Mouse (Mus musculus): ENCODE measurements at regions not wholly inside any gene's neighbourhood (a gene's known extent, or its start where the extent isn't known, plus 50 kb on each side); places are given as distances from the start of the nearest gene placed in this dataset.
"Not testable (repeated sequence)": the region's sequence is repeated elsewhere in the genome, so short reads cannot be mapped to it uniquely, and the experiment has no call there.

- H3K9me3 ChIP-seq, result no peaks in the 10 kb centered on the region
- H3K4me2 ChIP-seq, result no peak overlapping the region
- H3K27ac ChIP-seq, result no peak overlapping the region
- no peaks in the 10 kb centered on the region for H3K27me3 ChIP-seq
- H3K4me1 ChIP-seq, result no peaks in the 10 kb centered on the region
- H3K9ac ChIP-seq, result no peak overlapping the region
- 71% methylated on average over 6 of the region's 6 CpGs for WGBS
- ATAC-seq (ENCODE audit: borderline replicate concordance, extremely low read depth, low FRiP score, low TSS enrichment), result no peak
- no peaks in the 10 kb centered on the region for H3K36me3 ChIP-seq
- H3K4me3 ChIP-seq, result no peak overlapping the region
Measured at GRCm38 (mm10) chr16:9043271-9043670, 213.4 kb downstream of the 1810013L24Rik start.

- no peaks in the 10 kb centered on the region for H3K4me1 ChIP-seq
- no peak for ATAC-seq (ENCODE audit: borderline replicate concordance, extremely low read depth, low FRiP score, low TSS enrichment)
- 67% methylated on average over 2 of the region's 2 CpGs for WGBS
- no peak overlapping the region for H3K4me2 ChIP-seq
- no peak overlapping the region for H3K9ac ChIP-seq
- no peaks in the 10 kb centered on the region for H3K27me3 ChIP-seq
- H3K27ac ChIP-seq, result no peak overlapping the region
- H3K36me3 ChIP-seq, result no peaks in the 10 kb centered on the region
- no peaks in the 10 kb centered on the region for H3K9me3 ChIP-seq
- H3K4me3 ChIP-seq, result no peak overlapping the region
Measured at GRCm38 (mm10) chr16:9046864-9047263, 217.0 kb downstream of the 1810013L24Rik start.

GRCm38 (mm10) chr16:9054415-9054814 lies 224.5 kb downstream of the 1810013L24Rik start:
- no peaks in the 10 kb centered on the region for H3K4me1 ChIP-seq
- ATAC-seq (ENCODE audit: borderline replicate concordance, extremely low read depth, low FRiP score, low TSS enrichment), result no peak
- H3K27me3 ChIP-seq, result no peaks in the 10 kb centered on the region
- H3K4me3 ChIP-seq, result no peak overlapping the region
- no peaks in the 10 kb centered on the region for H3K36me3 ChIP-seq
- H3K9ac ChIP-seq, result no peak overlapping the region
- H3K4me2 ChIP-seq, result no peak overlapping the region
- 39% methylated on average over 4 of the region's 4 CpGs for WGBS
- no peak overlapping the region for H3K27ac ChIP-seq
- no peaks in the 10 kb centered on the region for H3K9me3 ChIP-seq

GRCm38 (mm10) chr16:9056430-9056829 lies 226.5 kb downstream of the 1810013L24Rik start:
- Histone ChIP-seq H3K36me3 (no peaks in the 10 kb centered on the region), H3K4me3 (no peak overlapping the region), H3K9ac (no peak overlapping the region), H3K9me3 (no peaks in the 10 kb centered on the region), H3K4me1 (no peaks in the 10 kb centered on the region), H3K27ac (no peak overlapping the region), H3K27me3 (no peaks in the 10 kb centered on the region), H3K4me2 (no peak overlapping the region)
- no peak for ATAC-seq (ENCODE audit: borderline replicate concordance, extremely low read depth, low FRiP score, low TSS enrichment)
- 77% methylated on average over 3 of the region's 3 CpGs for WGBS

- no peak overlapping the region for H3K4me2 ChIP-seq
- no peak for ATAC-seq (ENCODE audit: borderline replicate concordance, extremely low read depth, low FRiP score, low TSS enrichment)
- 84% methylated on average over 4 of the region's 4 CpGs for WGBS
Measured at GRCm38 (mm10) chr16:9071526-9071925, 241.6 kb downstream of the 1810013L24Rik start.

GRCm38 (mm10) chr16:9071956-9072355 lies 242.1 kb downstream of the 1810013L24Rik start:
- not testable (repeated sequence) for H3K36me3 ChIP-seq; H3K27ac ChIP-seq; ATAC-seq (ENCODE audit: borderline replicate concordance, extremely low read depth, low FRiP score, low TSS enrichment); H3K4me3 ChIP-seq; H3K9me3 ChIP-seq; H3K9ac ChIP-seq; H3K27me3 ChIP-seq; H3K4me2 ChIP-seq; H3K4me1 ChIP-seq
- WGBS, result 71% methylated on average over 5 of the region's 5 CpGs

More at GRCm38 (mm10) chr16:9071526-9071925, 241.6 kb downstream of the 1810013L24Rik start:
- no peaks in the 10 kb centered on the region for H3K4me1 ChIP-seq
- H3K9me3 ChIP-seq, result no peaks in the 10 kb centered on the region
- H3K36me3 ChIP-seq, result no peaks in the 10 kb centered on the region
- H3K9ac ChIP-seq, result no peak overlapping the region
- no peaks in the 10 kb centered on the region for H3K27me3 ChIP-seq
- no peak overlapping the region for H3K4me3 ChIP-seq
- H3K27ac ChIP-seq, result no peak overlapping the region

- Histone ChIP-seq H3K9ac (no peak overlapping the region), H3K27me3 (no peaks in the 10 kb centered on the region), H3K27ac (no peak overlapping the region), H3K4me1 (no peaks in the 10 kb centered on the region), H3K9me3 (no peaks in the 10 kb centered on the region), H3K4me3 (no peak overlapping the region), H3K36me3 (no peaks in the 10 kb centered on the region), H3K4me2 (no peak overlapping the region)
- 89% methylated on average over 4 of the region's 4 CpGs for WGBS
- no peak for ATAC-seq (ENCODE audit: borderline replicate concordance, extremely low read depth, low FRiP score, low TSS enrichment)
Measured at GRCm38 (mm10) chr16:9074295-9074694, 244.4 kb downstream of the 1810013L24Rik start.

GRCm38 (mm10) chr16:9077451-9077850 lies 247.6 kb downstream of the 1810013L24Rik start:
- no peaks in the 10 kb centered on the region for H3K4me1 ChIP-seq
- no peak overlapping the region for H3K9ac ChIP-seq
- no peak overlapping the region for H3K27ac ChIP-seq
- H3K9me3 ChIP-seq, result no peaks in the 10 kb centered on the region
- no peak overlapping the region for H3K4me3 ChIP-seq
- 68% methylated on average over 2 of the region's 2 CpGs for WGBS
- H3K4me2 ChIP-seq, result no peak overlapping the region
- no peaks in the 10 kb centered on the region for H3K36me3 ChIP-seq
- no peak for ATAC-seq (ENCODE audit: borderline replicate concordance, extremely low read depth, low FRiP score, low TSS enrichment)
- no peaks in the 10 kb centered on the region for H3K27me3 ChIP-seq

- Histone ChIP-seq H3K4me1 (no peaks in the 10 kb centered on the region), H3K36me3 (no peaks in the 10 kb centered on the region), H3K27ac (no peak overlapping the region), H3K4me3 (no peak overlapping the region), H3K27me3 (no peaks in the 10 kb centered on the region), H3K9ac (no peak overlapping the region), H3K4me2 (no peak overlapping the region), H3K9me3 (no peaks in the 10 kb centered on the region)
- WGBS, result 84% methylated on average over 4 of the region's 4 CpGs
- ATAC-seq (ENCODE audit: borderline replicate concordance, extremely low read depth, low FRiP score, low TSS enrichment), result no peak
Measured at GRCm38 (mm10) chr16:9078405-9078942, 248.6 kb downstream of the 1810013L24Rik start.

GRCm38 (mm10) chr16:9083040-9083439 lies 253.1 kb downstream of the 1810013L24Rik start:
- Histone ChIP-seq H3K9me3 (no peaks in the 10 kb centered on the region), H3K4me3 (no peak overlapping the region), H3K36me3 (no peaks in the 10 kb centered on the region), H3K4me1 (no peaks in the 10 kb centered on the region), H3K27ac (no peak overlapping the region), H3K4me2 (no peak overlapping the region), H3K27me3 (no peaks in the 10 kb centered on the region), H3K9ac (no peak overlapping the region)
- ATAC-seq (ENCODE audit: borderline replicate concordance, extremely low read depth, low FRiP score, low TSS enrichment), result no peak
- WGBS, result 89% methylated on average over 3 of the region's 3 CpGs

GRCm38 (mm10) chr16:9083740-9084139 lies 253.8 kb downstream of the 1810013L24Rik start:
- WGBS, result 79% methylated on average over 2 of the region's 2 CpGs
- no peaks in the 10 kb centered on the region for H3K9me3 ChIP-seq
- H3K27me3 ChIP-seq, result no peaks in the 10 kb centered on the region
- no peak overlapping the region for H3K4me2 ChIP-seq
- no peak for ATAC-seq (ENCODE audit: borderline replicate concordance, extremely low read depth, low FRiP score, low TSS enrichment)
- no peaks in the 10 kb centered on the region for H3K4me1 ChIP-seq
- no peak overlapping the region for H3K4me3 ChIP-seq
- no peak overlapping the region for H3K27ac ChIP-seq
- H3K9ac ChIP-seq, result no peak overlapping the region
- H3K36me3 ChIP-seq, result no peaks in the 10 kb centered on the region

- Histone ChIP-seq H3K27ac (no peak overlapping the region), H3K9me3 (no peaks in the 10 kb centered on the region), H3K9ac (no peak overlapping the region), H3K4me2 (no peak overlapping the region), H3K36me3 (no peaks in the 10 kb centered on the region), H3K4me1 (no peaks in the 10 kb centered on the region), H3K4me3 (no peak overlapping the region), H3K27me3 (no peaks in the 10 kb centered on the region)
- ATAC-seq (ENCODE audit: borderline replicate concordance, extremely low read depth, low FRiP score, low TSS enrichment), result no peak
- 72% methylated on average over 1 of the region's 1 CpGs for WGBS
Measured at GRCm38 (mm10) chr16:9084581-9084980, 254.7 kb downstream of the 1810013L24Rik start.

- Histone ChIP-seq H3K36me3 (no peaks in the 10 kb centered on the region), H3K9ac (no peak overlapping the region), H3K27me3 (no peaks in the 10 kb centered on the region), H3K4me3 (no peak overlapping the region), H3K27ac (no peak overlapping the region), H3K4me1 (no peaks in the 10 kb centered on the region), H3K4me2 (no peak overlapping the region), H3K9me3 (no peaks in the 10 kb centered on the region)
- no peak for ATAC-seq (ENCODE audit: borderline replicate concordance, extremely low read depth, low FRiP score, low TSS enrichment)
- WGBS, result 55% methylated on average over 1 of the region's 1 CpGs
Measured at GRCm38 (mm10) chr16:9085133-9085532, 255.2 kb downstream of the 1810013L24Rik start.
